Mouse (Mus musculus) adrenal gland, adult 2 months (tissue): ENCODE data around the gene Gatd1. TPM values are rescaled to one million over a fixed set of nuclear protein-coding genes. Genes with fewer than 3 reads are reported as not detected.

Experiments used
- DNase-seq: peaks from one replicate; pipeline ENCODE4 v3.0.0; 2021
- polyA plus RNA-seq: library from polyadenylated mRNA; depleted of rRNA; stranded (reverse); fragments of >200 nt; gene quantifications from 2 replicates; pipeline ENCODE4 v1.2.3, GENCODE M21; 2012; rRNA removed
- total RNA-seq, 2 experiments: library from RNA; stranded (reverse); gene quantifications; 2 replicates each; pipeline ENCODE4 v1.2.3; 2021

Gene Gatd1
- total and polyA plus RNA-seq, 3 experiments = 29.7 to 49.5 (median 41.1) TPM

DNA sequence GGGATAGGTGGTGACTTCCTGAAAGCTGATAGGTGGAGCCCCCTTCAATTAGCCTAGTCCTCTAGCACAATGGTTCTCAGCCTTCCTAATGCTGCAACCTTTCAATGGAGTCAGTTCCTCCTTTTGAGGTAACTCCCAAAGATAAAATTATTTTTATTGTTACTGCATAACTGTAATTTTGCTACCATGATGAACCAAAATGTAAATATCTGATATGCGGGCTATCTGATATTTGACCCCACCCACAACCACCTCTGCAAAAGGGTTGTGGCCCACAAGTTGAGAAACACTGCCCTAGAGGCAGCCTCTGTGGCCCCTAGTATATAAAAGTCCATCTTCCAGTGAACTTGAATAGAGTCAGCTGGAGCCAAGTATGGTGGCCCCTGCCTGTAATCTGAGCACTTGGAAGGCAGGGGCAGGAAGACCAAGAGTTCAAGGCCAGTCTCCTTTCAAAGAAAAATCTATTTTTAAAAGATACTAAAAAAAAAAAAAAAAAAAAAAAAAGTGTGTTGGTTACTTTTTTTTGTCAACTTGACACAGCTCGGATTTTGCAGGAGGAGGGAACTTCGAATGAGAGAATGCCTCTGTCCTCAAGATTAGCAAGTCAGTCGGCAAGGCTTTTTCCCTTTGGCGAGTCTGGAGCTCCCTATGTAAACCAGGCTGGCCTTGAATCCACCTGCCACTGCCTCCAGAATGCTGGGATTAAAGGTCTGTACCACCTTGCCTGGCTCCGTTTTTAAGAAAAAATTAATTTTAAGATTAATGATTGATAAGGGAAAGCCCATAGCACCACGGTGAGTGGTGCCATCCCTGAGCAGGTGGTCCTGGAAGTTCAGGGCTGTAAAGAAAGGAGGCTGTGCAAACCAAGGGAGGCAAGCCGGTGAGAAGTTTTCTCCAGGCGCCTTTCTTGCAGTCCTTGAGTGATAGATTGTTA is 23.3 kb downstream of the Gatd1 start:
- no peak for DNase-seq

- no peak for DNase-seq
Measured at GRCm38 (mm10) chr7:141388487-141389109, 25.3 kb downstream of the Gatd1 start.

GRCm38 (mm10) chr7:141387807-141388486 is 26.0 kb downstream of the Gatd1 start:
- DNase-seq = no peak

- DNase-seq = no peak
Measured at GRCm38 (mm10) chr7:141381068-141381835, 32.7 kb downstream of the Gatd1 start.

- DNase-seq = no peak
Measured at GRCm38 (mm10) chr7:141379584-141379983, 34.4 kb downstream of the Gatd1 start.

GRCm38 (mm10) chr7:141374399-141374798 is 39.5 kb downstream of the Gatd1 start:
- no peak for DNase-seq

DNA sequence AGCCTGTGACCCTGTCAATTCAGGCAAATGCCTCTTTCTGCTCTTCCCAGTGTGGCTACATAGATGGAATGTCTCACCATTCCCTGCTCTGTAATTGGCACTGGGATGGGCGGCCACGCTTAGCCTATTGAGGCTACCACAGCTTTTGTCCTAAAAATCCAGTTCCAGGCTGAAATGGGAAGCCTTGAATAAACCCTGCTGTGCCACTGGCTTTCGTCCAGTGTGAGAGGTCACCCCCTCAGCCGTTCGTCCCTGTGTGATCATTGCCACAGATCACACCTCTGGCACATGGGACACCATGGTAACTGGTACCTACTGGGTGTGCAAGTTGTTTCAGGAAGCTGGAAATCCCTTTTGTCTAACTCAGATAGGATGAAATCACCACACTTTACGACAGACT is 40.3 kb downstream of the Gatd1 start:
- DNase-seq = peak; percentile 50

GRCm38 (mm10) chr7:141371942-141372595 is 41.9 kb downstream of the Gatd1 start:
- DNase-seq = peak; percentile 82

DNA sequence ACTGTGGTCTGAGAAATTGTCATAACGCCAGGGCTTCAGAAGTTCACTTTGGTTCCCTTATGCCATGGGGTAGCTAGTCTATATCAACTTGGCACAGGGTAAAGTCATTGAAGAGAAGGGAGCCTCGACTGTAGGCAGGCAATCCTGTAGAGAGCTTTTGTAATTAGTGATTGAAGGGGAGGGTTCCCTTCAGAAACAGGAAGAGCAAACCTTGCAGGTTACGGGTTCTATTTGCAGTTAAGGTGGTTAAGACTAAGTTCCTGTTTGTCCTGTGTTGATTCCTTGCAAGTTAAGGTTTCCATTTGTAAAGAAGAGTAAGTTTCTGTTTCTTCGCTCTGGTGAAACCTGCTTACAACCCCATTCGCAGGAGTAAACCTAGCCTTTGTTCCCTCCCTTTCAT is 44.0 kb downstream of the Gatd1 start:
- DNase-seq = no peak

GRCm38 (mm10) chr7:141367358-141367757 is 46.6 kb downstream of the Gatd1 start:
- no peak for DNase-seq

GRCm38 (mm10) chr7:141365049-141365445 is 48.9 kb downstream of the Gatd1 start:
- no peak for DNase-seq

- DNase-seq = no peak
Measured at GRCm38 (mm10) chr7:141364349-141365048, 49.4 kb downstream of the Gatd1 start.

- DNase-seq = no peak
Measured at GRCm38 (mm10) chr7:141363752-141364125, 50.2 kb downstream of the Gatd1 start.

- peak; percentile 71 for DNase-seq
Measured at GRCm38 (mm10) chr7:141363106-141363751, 50.7 kb downstream of the Gatd1 start.

DNA sequence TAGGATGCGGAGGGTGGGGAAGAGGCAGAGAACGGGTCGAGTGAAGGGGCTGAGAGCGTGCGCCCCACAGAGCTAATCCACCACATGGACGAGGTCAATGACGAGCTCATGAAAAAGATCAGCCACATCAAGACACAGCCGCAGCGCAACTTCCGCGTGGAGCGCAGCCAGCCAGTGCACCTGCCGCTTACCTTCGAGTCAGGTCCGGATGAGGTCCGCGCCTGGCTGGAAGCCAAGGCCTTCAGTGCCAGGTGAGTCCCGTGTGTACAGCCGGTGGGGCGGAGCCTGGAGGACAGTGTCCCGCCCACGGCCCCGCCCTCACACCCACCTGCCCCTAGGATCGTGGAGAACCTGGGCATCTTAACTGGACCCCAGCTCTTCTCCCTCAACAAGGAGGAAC is 52.4 kb downstream of the Gatd1 start:
- no peak for DNase-seq

Other genes with a start within 250 kb of the Gatd1 start
- 100 to 1,000 TPM; 301 to 302 TPM for gene Rnh1, start 241.3 kb downstream of the Gatd1 start, total RNA-seq
- 214 and 394 TPM in 2 replicates for gene Rnh1, start 241.3 kb downstream of the Gatd1 start, polyA plus RNA-seq
- 10 to 100 TPM; 65.5 to 99.1 TPM for gene Hras, start 220.1 kb downstream of the Gatd1 start, total RNA-seq
- gene Hras, start 220.1 kb downstream of the Gatd1 start, polyA plus RNA-seq = 41.8 and 47.1 TPM in 2 replicates
- gene Lrrc56, start 220.0 kb downstream of the Gatd1 start, total RNA-seq = 1 to 10 TPM; 6.3 to 8.0 TPM
- 8.0 and 8.7 TPM in 2 replicates for gene Lrrc56, start 220.0 kb downstream of the Gatd1 start, polyA plus RNA-seq
- gene Lmntd2, start 200.1 kb downstream of the Gatd1 start, total RNA-seq = under 1 TPM; 0.17 TPM
- 0.81 and 1.2 TPM in 2 replicates for gene Lmntd2, start 200.1 kb downstream of the Gatd1 start, polyA plus RNA-seq
- gene Rassf7, start 198.3 kb downstream of the Gatd1 start, total RNA-seq = 1 to 10 TPM; 2.0 to 6.0 TPM
- gene Rassf7, start 198.3 kb downstream of the Gatd1 start, polyA plus RNA-seq = 14.1 and 18.1 TPM in 2 replicates
- 10 to 100 TPM; 61.0 to 64.5 TPM for gene Phrf1, start 185.4 kb downstream of the Gatd1 start, total RNA-seq
- gene Phrf1, start 185.4 kb downstream of the Gatd1 start, polyA plus RNA-seq = 23.5 and 33.7 TPM in 2 replicates
- gene Irf7, start 147.7 kb downstream of the Gatd1 start, total RNA-seq = 10 to 100 TPM in 1 of 2 experiments, 1 to 10 TPM in 1; 7.4 to 12.2 TPM
- 155 and 171 TPM in 2 replicates for gene Irf7, start 147.7 kb downstream of the Gatd1 start, polyA plus RNA-seq
- gene Cdhr5, start 137.3 kb downstream of the Gatd1 start, total RNA-seq = 10 to 100 TPM in 1 of 2 experiments, 1 to 10 TPM in 1; 1.9 to 17.1 TPM
- 9.0 and 18.5 TPM in 2 replicates for gene Cdhr5, start 137.3 kb downstream of the Gatd1 start, polyA plus RNA-seq
- gene Sct, start 135.0 kb downstream of the Gatd1 start, total RNA-seq = not detected
- gene Sct, start 135.0 kb downstream of the Gatd1 start, polyA plus RNA-seq = 0.93 and 1.2 TPM in 2 replicates
- under 1 TPM in 1 of 2 experiments, not detected in 1; 0.31 TPM for gene Drd4, start 122.1 kb downstream of the Gatd1 start, total RNA-seq
- 0.62 and 12.1 TPM in 2 replicates for gene Drd4, start 122.1 kb downstream of the Gatd1 start, polyA plus RNA-seq
- gene Deaf1, start 86.4 kb downstream of the Gatd1 start, total RNA-seq = 10 to 100 TPM; 27.8 to 30.5 TPM
- 18.7 and 34.4 TPM in 2 replicates for gene Deaf1, start 86.4 kb downstream of the Gatd1 start, polyA plus RNA-seq
- 10 to 100 TPM; 26.9 to 34.8 TPM for gene Tmem80, start 86.4 kb downstream of the Gatd1 start, total RNA-seq
- 32.7 and 33.5 TPM in 2 replicates for gene Tmem80, start 86.4 kb downstream of the Gatd1 start, polyA plus RNA-seq
- gene Eps8l2, start 75.3 kb downstream of the Gatd1 start, total RNA-seq = 1 to 10 TPM; 2.7 to 3.0 TPM
- gene Eps8l2, start 75.3 kb downstream of the Gatd1 start, polyA plus RNA-seq = 2.6 and 3.8 TPM in 2 replicates
- gene Taldo1, start 21.9 kb downstream of the Gatd1 start, total RNA-seq = 100 to 1,000 TPM; 640 to 700 TPM
- gene Taldo1, start 21.9 kb downstream of the Gatd1 start, polyA plus RNA-seq = 260 and 309 TPM in 2 replicates
- 1 to 10 TPM; 1.6 to 2.8 TPM for gene Cend1, start 15.4 kb upstream of the Gatd1 start, total RNA-seq
- 1.00 and 1.2 TPM in 2 replicates for gene Cend1, start 15.4 kb upstream of the Gatd1 start, polyA plus RNA-seq
- 100 to 1,000 TPM; 125 to 172 TPM for gene Slc25a22, start 23.8 kb upstream of the Gatd1 start, total RNA-seq
- gene Slc25a22, start 23.8 kb upstream of the Gatd1 start, polyA plus RNA-seq = 234 and 236 TPM in 2 replicates
- 1 to 10 TPM; 1.4 to 1.5 TPM for gene Pidd1, start 29.9 kb upstream of the Gatd1 start, total RNA-seq
- gene Pidd1, start 29.9 kb upstream of the Gatd1 start, polyA plus RNA-seq = 9.2 and 11.2 TPM in 2 replicates
- 1,000 to 10,000 TPM in 1 of 2 experiments, 100 to 1,000 TPM in 1; 577 to 1,228 TPM for gene Rplp2, start 33.2 kb upstream of the Gatd1 start, total RNA-seq
- 207 and 254 TPM in 2 replicates for gene Rplp2, start 33.2 kb upstream of the Gatd1 start, polyA plus RNA-seq
- 1,000 to 10,000 TPM in 1 of 2 experiments, 100 to 1,000 TPM in 1; 905 to 1,265 TPM for gene Pnpla2, start 41.1 kb upstream of the Gatd1 start, total RNA-seq
- 1,146 and 1,725 TPM in 2 replicates for gene Pnpla2, start 41.1 kb upstream of the Gatd1 start, polyA plus RNA-seq
- 10 to 100 TPM; 10.3 to 12.4 TPM for gene Cracr2b, start 47.0 kb upstream of the Gatd1 start, total RNA-seq
- gene Cracr2b, start 47.0 kb upstream of the Gatd1 start, polyA plus RNA-seq = 42.0 and 54.5 TPM in 2 replicates
- gene Cd151, start 53.3 kb upstream of the Gatd1 start, total RNA-seq = 100 to 1,000 TPM; 325 to 452 TPM
- gene Cd151, start 53.3 kb upstream of the Gatd1 start, polyA plus RNA-seq = 899 and 918 TPM in 2 replicates
- 100 to 1,000 TPM in 1 of 2 experiments, 10 to 100 TPM in 1; 84.4 to 140 TPM for gene Polr2l, start 61.0 kb upstream of the Gatd1 start, total RNA-seq
- gene Polr2l, start 61.0 kb upstream of the Gatd1 start, polyA plus RNA-seq = 68.5 and 71.0 TPM in 2 replicates
- 100 to 1,000 TPM in 1 of 2 experiments, 10 to 100 TPM in 1; 47.8 to 125 TPM for gene Tspan4, start 61.1 kb upstream of the Gatd1 start, total RNA-seq
- gene Tspan4, start 61.1 kb upstream of the Gatd1 start, polyA plus RNA-seq = 227 and 256 TPM in 2 replicates
- gene Chid1, start 125.7 kb upstream of the Gatd1 start, total RNA-seq = 10 to 100 TPM; 50.7 to 69.2 TPM
- gene Chid1, start 125.7 kb upstream of the Gatd1 start, polyA plus RNA-seq = 34.7 and 37.4 TPM in 2 replicates
- 10 to 100 TPM; 51.3 to 70.1 TPM for gene Ap2a2, start 148.0 kb upstream of the Gatd1 start, total RNA-seq
- gene Ap2a2, start 148.0 kb upstream of the Gatd1 start, polyA plus RNA-seq = 33.8 and 36.4 TPM in 2 replicates
- gene Muc6, start 241.2 kb upstream of the Gatd1 start, total RNA-seq = not detected
- gene Muc6, start 241.2 kb upstream of the Gatd1 start, polyA plus RNA-seq = 0.01 and 0.09 TPM in 2 replicates